Mouse (Mus musculus): ENCODE data around the gene Ubr7.

GRCm38 (mm10) chr12:102743036-102743588, 14.7 kb upstream of the Ubr7 start:
- no peak for TF ChIP-seq CHD2 (IDR thresholded peaks at IDR 0.05; ENCODE audit: low read depth, low read length)
- no peak for TF ChIP-seq ZNF384 (IDR thresholded peaks at IDR 0.05; ENCODE audit: low read depth, low read length)
- TF ChIP-seq HCFC1 (IDR thresholded peaks at IDR 0.05; ENCODE audit: borderline replicate concordance, insufficient read depth, low read length): no peak
- no peak for TF ChIP-seq ZC3H11A (IDR thresholded peaks at IDR 0.05; ENCODE audit: borderline replicate concordance, low read depth, low read length)
- no peak for TF ChIP-seq MAFK (IDR thresholded peaks at IDR 0.05; ENCODE audit: insufficient read depth, low read depth, low read length)
